Mouse (Mus musculus) heart, postnatal 4 days (tissue): ENCODE measurements at regions not wholly inside any gene's neighbourhood (a gene's known extent, or its start where the extent isn't known, plus 50 kb on each side); places are given as distances from the start of the nearest gene placed in this dataset.

Experiments
- DNase-seq: peaks from one replicate; pipeline ENCODE4 v3.0.0; 2021

DNA sequence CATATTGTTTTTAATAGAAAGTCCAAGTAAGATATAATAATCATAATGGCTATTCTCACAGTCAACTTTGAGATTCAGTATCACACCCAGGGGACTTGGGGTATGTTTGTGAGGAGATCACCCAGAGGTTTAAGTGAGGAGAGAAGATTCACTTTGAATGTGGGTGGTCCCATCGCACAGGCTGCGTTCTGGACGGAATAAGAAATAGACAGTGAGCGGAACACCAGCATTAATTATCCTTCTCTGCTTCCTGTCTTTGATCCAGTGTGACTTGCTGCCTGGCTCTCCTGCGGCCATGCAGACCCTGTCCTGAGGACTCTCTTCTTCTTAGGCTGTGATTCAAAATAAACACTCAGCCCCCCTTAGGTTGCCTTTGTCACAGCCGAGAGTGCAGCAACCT, 60.6 kb upstream of the Kras start:
- DNase-seq: no peak

DNA sequence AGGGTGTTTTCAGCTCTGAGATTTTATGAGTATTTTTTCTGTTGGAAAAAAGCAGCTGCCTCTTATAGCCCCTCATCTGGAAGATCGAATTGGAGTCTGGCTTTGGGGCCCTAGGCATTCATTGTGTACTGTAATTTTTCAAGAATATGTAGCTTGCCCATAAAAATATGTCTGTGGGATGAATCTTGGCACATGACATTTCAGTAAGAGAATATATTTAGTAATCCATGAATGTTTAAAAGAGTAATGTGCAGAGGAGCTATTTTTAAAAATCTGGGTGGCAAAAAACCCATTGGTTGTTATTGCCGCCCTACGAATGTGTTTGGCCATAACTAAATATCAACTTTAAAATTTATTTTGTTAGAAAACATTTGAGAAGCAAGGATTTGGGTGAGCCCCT, 59.0 kb upstream of the Kras start:
- DNase-seq: no peak

DNA sequence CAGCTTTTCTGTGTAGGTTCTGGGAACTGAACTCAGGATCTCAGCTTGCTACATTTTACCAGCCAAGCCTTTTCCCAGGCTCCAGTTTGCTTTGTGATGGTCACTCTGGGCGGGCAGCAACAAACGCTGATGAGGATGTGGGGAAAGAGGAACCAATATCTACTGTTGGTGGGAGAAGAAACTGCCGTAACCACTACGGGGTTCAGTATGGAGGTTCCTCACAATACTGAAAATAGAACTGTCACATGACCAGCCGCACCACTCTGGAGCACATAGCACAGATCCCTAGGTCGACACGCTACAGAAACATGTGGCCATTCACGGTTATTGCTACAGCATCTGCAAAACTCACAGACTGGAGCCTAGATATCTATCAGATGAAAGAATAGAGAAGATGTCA, 57.2 kb upstream of the Kras start:
- no peak for DNase-seq

DNA sequence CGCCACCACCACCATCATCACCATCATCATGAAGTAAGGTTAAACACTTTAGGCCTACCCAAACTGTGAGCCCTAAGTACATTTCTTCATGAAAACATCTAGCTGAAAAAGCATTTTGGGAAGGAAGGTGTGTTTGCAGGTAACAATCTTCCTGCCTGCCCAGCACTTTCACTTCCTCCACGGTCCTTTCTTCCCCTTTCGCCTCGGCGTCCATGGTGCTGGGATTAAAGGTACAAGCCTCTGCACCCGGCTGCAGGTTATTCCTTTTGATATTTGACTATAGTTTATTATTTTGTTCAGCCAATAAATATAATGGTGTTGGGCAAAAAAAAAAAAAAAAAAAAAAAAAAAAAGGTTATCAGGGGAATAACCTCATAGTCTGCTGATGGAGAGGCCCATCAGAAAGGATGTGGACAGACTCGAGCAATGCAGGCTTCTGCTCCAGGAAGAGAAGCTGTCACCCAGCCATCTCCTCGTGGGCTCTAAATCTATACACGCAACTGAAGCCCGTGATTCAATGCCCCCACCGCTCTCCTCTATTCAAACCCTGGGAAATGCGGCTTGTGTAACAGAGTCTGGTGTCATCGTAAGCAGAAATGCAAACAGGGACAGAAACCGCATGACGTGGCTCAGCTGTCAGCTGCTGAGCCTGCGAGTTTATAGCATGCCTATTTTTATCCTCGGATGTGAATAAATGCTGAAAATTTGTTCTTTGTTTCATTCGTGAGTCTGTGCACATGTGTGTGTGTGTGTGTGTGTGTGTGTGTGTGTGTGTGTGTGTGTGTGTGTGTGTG, 56.5 kb upstream of the Kras start:
- peak; percentile 16 for DNase-seq

DNA sequence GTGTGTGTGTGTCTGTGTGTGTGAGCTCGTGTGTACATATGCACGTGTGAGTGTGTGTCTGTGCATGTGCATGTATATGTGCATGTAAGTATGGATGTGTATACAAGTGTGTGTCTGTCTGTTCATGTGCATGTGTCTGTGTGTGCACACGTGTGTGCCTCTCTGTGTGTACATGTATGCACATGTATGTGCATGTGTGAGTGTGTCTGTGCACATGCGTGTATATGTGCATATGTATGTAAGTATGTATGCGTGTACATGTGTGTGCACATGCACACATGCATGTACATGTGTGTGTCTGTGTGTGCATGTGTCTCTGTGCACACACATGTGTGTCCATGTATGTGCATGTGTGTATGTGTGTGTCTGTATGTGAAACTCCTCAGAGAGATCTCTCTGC, 55.6 kb upstream of the Kras start:
- no peak for DNase-seq

DNA sequence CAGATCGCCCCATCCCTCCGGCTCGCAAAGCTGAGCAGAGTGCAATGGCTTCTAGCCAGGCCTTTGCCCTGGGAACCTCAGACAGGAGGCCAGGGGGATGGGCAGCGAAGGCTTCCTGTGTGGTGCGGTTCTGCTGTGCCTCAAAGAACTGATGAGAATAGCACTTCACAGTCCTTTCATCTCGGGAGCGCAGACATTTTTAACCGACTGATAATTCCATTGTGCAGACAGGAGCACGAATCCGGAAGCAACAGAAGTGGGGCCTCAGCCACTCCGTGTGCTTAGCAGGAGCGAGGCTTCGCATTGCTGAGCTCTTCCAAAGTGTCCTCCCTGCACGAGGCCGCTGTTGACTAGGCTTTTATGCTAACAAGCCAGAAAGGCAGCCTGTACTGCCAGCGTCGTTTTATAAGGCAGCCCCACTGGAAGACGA, 53.6 kb upstream of the Kras start:
- peak; percentile 50 for DNase-seq

DNA sequence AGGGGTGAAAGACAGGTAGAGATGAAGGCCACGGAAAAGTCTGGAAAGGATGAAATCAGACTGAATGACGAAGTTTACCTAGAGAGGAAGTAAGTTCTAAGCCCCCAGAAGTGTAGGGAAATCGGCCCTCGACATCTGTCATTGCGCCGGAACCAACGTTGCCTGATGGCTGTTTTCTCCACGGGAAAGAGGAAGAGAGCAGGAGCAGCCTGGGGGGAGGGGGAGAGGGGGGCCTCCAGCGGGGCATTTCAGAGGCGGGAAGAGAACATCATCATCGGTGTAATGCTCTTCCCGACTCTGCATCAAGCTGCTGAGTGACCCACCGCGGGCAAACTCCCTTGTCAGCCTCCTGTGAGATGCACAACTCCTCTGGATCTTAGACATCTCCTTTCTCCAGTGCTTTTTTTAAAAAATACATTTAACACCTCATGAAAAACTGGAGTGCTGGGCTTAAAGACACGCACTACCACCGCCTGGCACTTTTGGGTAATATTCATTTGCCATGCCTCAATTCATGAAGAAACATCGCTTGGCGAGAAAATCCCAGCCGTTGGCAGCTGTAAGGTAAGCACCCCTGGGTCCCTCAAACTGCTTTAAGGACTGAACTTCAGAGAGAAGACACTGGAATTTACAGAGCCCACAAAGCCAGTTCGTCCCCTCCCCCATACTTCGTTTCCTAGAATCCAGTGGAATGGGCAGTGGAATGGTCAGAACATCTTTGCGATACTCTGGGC, 53.0 kb upstream of the Kras start:
- peak; percentile 10 for DNase-seq

DNA sequence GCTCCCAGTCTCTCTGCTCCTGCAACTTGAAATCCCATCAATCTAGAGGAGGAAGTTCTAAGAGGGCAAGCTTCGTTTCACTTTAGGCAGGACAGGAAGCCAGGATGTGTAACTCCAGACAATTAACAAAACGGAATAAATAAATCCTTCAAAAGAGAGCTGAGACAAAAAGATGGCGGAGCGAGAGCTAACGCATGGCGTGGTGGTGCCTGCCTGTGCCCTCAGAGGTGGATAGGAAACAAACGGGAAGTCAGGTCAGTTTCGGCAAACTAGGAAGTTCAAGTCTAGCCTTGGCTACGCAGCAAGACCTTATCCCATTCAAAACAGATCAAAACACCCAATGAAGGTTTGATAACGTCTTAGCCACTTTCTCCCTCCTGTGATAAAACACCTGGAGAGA, 52.1 kb upstream of the Kras start:
- no peak for DNase-seq

DNA sequence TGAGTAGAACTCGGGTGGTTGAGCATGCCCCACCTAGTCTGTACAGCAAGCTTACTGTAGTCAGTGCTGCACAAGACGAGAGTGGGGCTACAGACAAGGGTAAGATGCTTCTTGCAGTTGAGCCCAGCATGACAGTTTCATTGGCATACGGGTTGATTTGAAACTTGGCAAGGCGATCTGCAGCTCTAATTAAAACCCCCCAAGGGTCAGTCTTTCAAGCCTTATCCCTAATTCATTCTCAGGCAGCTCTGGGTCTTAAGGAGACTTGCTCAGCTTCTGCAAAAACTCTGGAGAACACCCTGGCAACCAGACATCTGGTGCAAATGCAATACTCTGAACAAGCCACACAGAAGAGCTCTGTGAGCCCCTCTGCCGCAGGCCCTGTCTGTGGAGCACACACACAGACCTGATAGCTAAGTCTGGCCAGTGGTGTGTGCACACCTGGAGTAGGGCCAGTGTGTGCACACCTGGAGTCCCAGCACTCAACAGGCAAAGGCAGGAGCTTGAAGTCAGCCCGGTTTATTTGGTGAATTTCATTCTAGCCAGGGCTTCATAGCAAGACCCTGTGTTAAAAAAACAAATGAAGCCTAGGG, 50.3 kb upstream of the Kras start:
- no peak for DNase-seq
